Mouse (Mus musculus) kidney, adult 2 months (tissue): ENCODE measurements at regions not wholly inside any gene's neighbourhood (a gene's known extent, or its start where the extent isn't known, plus 50 kb on each side); places are given as distances from the start of the nearest gene placed in this dataset.

Source experiments
- CTCF ChIP-seq: fragments of 200-500 bp; conservative IDR thresholded peaks from 2 replicates; pipeline ENCODE4 v1.5.1; 2011; ENCODE audit warnings: low read depth, mild to moderate bottlenecking, control low read depth, low read length, moderate library complexity, mixed read lengths; ENCODE audit not compliant: insufficient read depth, insufficient read length
- POLR2A ChIP-seq: fragments of 200-500 bp; IDR thresholded peaks from one replicate; pipeline ENCODE4 v1.6.1; 2011; ENCODE audit warnings: low read depth, low read length, control low read depth

GRCm38 (mm10) chr16:24174595-24174994, 185.9 kb upstream of the Bcl6 start:
- TF ChIP-seq CTCF, result no peak
- no peak for TF ChIP-seq POLR2A
